Mouse (Mus musculus) lung, adult 2 months (tissue): ENCODE results near the gene Racgap1. TPM values are rescaled to one million over a fixed set of nuclear protein-coding genes. Genes with fewer than 3 reads are reported as not detected.

ENCODE experiments used
- DNase-seq: peaks from one replicate; pipeline ENCODE4 v3.0.0; 2022
- H3K4me1 ChIP-seq: fragments of 200-500 bp; 2 replicates; pipeline ENCODE4 v1.6.1; 2011; ENCODE audit warnings: low read length; ENCODE audit not compliant: control insufficient read depth, insufficient read depth
- H3K4me3 ChIP-seq: fragments of 200-500 bp; replicated peaks from 2 replicates; pipeline ENCODE3; 2011; ENCODE audit warnings: low read depth, mild to moderate bottlenecking, control low read depth, low read length; ENCODE audit errors: extremely low read depth
- CTCF ChIP-seq: fragments of 200-500 bp; IDR thresholded peaks from 2 replicates; pipeline ENCODE4 v1.5.1; 2011; ENCODE audit warnings: mild to moderate bottlenecking, low read length, control low read depth; ENCODE audit not compliant: insufficient read depth
- POLR2A ChIP-seq: fragments of 200-500 bp; IDR thresholded peaks from 2 replicates; pipeline ENCODE4 v1.6.1; 2011; ENCODE audit warnings: low read depth, mild to moderate bottlenecking, control low read depth, low read length, borderline replicate concordance; ENCODE audit errors: extremely low read depth
- WGBS: fragments of 180-500 bp; shearing (Covaris S2); methylation state at CpG from one replicate; pipeline ENCODE4 v1.1.7; 2018; 5-methylcytosine and 5-hydroxymethylcytosine counted together
- polyA plus RNA-seq: library from polyadenylated mRNA; depleted of rRNA; stranded (reverse); fragments of >200 nt; gene quantifications from 2 replicates; pipeline ENCODE4 v1.2.3, GENCODE M21; 2012

Gene Racgap1
- polyA plus RNA-seq, 1 experiment = 4.9 TPM

DNA sequence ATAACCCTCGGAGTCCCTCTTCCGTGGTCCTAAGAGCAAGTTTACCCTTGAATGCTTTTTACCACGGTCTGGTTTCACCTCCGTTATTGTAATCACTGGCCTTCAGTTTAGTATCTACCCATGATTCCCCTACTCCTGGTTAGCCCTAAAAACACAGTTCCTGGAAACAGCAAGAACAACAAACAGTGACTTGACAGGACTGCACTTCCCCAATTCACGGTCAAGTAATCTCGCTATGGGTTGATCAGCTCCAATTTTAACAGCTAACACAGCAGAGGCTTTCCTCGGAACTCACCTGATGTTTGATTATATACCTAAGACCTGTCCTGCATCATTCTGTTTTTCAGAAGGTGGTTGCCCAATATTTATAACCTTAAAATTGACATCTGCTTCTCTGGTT is 16.8 kb downstream of the Racgap1 start:
- DNase-seq = no peak
- Histone ChIP-seq H3K4me3 (no peak overlapping the region), H3K4me1 (no peaks in the 10 kb centered on the region)
- 86% methylated on average over 7 of the region's 7 CpGs for WGBS
- TF ChIP-seq CTCF = no peak
- TF ChIP-seq POLR2A = no peak

GRCm38 (mm10) chr15:99631618-99632017 is 19.8 kb downstream of the Racgap1 start:
- Histone ChIP-seq H3K4me3 (no peak overlapping the region), H3K4me1 (no peaks in the 10 kb centered on the region)
- DNase-seq = no peak
- TF ChIP-seq POLR2A (no peak), CTCF (no peak)

DNA sequence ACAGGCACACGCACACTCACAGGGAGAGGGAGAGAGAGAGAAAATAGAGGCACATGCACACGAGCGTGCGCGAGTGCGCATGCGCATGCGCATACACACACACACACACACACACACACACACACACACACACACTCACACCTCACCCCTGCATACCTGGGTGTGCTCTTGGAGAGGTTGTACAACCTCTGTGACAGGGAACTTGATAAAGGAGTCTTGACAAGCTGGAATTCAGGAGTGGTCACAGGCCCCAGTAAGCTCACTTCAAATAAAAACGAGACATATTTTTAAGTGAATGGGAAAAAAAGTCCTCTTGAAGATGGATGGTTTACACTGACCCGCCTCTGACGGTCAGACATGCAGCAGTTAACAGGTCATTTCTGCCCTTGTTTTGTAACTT is 29.4 kb downstream of the Racgap1 start:
- WGBS = 79% methylated on average over 11 of the region's 11 CpGs
- Histone ChIP-seq H3K4me3 (no peak overlapping the region), H3K4me1 (no peaks in the 10 kb centered on the region)
- no peak for DNase-seq
- TF ChIP-seq POLR2A (no peak), CTCF (no peak)

- TF ChIP-seq POLR2A = no peak
- no peak for TF ChIP-seq CTCF
- no peak overlapping the region for H3K4me3 ChIP-seq
- DNase-seq = no peak
- WGBS = 72% methylated on average over 4 of the region's 4 CpGs
- peaks cover 3% of the 10 kb centered on the region for H3K4me1 ChIP-seq
These were observed 31.6 kb downstream of the Racgap1 start for GRCm38 (mm10) chr15:99619821-99620220.

GRCm38 (mm10) chr15:99618595-99618994 is 32.9 kb downstream of the Racgap1 start:
- no peak for DNase-seq
- TF ChIP-seq CTCF (no peak), POLR2A (no peak)
- WGBS = 82% methylated on average over 3 of the region's 3 CpGs
- Histone ChIP-seq H3K4me1 (peaks cover 5% of the 10 kb centered on the region), H3K4me3 (no peak overlapping the region)

DNA sequence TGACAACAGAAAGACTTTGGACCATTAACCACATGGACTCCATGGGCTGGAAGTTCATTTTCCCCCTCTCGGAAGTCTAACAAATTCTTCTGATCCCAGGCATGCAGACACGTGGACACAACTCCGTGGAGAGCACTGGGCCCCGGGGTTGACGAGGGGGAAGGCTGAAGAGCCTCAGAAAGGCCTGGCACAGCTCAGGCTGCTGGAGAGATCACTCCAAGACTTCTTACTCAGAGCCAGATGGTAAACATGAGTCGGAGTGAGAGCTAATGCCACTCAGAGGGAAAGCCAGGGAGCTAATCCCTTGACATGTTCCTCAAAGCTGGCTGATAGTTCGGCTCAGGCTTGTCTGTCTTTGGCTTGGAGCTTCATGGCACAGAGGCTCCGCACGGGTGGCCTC is 36.2 kb downstream of the Racgap1 start:
- Histone ChIP-seq H3K4me3 (no peak overlapping the region), H3K4me1 (peaks cover 5% of the 10 kb centered on the region)
- WGBS = 28% methylated on average over 9 of the region's 9 CpGs
- peak; percentile 37 for DNase-seq
- TF ChIP-seq POLR2A (no peak), CTCF (no peak)

- 8% methylated on average over 12 of the region's 12 CpGs for WGBS
- Histone ChIP-seq H3K4me3 (no peak overlapping the region), H3K4me1 (peaks cover 5% of the 10 kb centered on the region)
- TF ChIP-seq POLR2A = no peak
- DNase-seq = no peak
These were observed 36.7 kb downstream of the Racgap1 start for GRCm38 (mm10) chr15:99614753-99615152.

DNA sequence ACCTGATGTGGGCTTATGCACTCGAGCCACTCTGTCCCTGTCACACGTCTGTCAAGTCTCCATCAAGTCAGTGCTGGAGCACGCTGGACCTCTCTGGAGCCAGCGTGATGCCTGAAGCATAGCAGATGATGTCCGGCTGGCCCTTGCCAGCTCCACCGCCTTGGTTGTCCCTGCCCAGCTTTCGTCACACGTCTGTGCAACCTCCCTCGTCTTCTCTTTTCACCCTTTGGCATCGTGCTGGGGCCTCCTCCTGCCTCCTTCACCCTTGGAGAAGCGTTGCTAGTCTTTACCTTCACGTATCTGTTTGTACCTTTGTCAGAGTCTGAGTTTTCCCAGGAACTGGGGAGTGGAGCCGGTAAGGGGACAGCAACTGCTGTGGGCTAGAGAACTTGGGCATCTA is 37.2 kb downstream of the Racgap1 start:
- Histone ChIP-seq H3K4me1 (peaks cover 5% of the 10 kb centered on the region), H3K4me3 (no peak overlapping the region)
- TF ChIP-seq CTCF (no peak), POLR2A (no peak)
- no peak for DNase-seq
- WGBS = 59% methylated on average over 13 of the region's 13 CpGs

GRCm38 (mm10) chr15:99611563-99611962 is 39.9 kb downstream of the Racgap1 start:
- peaks cover 5% of the 10 kb centered on the region for H3K4me1 ChIP-seq
- DNase-seq = no peak
- no peak overlapping the region for H3K4me3 ChIP-seq
- 69% methylated on average over 7 of the region's 7 CpGs for WGBS
- TF ChIP-seq CTCF = no peak
- no peak for TF ChIP-seq POLR2A

DNA sequence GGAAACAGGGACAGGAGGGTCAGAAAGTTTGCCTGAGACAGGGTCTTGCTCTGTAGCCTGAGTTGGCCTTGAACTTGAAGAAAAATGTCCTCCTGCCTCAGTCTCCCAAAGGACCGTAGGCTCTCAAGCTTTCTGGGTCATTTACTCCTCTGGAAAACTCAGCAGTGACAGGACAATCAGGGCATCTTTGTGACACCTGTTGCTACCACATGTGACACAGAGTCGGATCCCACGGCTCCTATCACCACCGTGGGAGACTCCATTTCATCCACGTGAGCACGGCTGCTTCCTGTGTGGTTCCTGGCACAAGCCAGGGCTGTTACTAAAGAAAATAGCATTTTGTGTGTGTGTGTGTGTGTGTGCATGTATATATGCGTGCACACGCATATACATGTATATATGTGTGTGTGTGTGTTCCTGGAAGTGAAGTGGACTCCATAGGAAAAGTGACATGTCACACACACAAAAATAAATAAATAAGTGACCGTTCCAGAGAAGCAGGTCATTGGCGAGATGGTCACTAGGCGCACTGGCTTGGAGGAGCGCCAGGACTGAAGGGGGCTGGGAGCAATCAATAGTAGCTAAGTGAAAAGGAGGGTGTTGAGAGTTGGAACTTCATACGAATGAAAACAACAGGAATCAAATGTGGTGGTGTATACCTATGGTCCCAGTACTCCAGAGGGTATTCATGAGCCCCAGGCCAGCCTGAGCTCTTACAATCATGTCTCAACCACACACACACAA is 42.9 kb downstream of the Racgap1 start:
- WGBS = 73% methylated on average over 13 of the region's 13 CpGs
- Histone ChIP-seq H3K4me3 (no peak overlapping the region), H3K4me1 (no peaks in the 10 kb centered on the region)
- no peak for DNase-seq
- TF ChIP-seq POLR2A = no peak
- no peak for TF ChIP-seq CTCF

DNA sequence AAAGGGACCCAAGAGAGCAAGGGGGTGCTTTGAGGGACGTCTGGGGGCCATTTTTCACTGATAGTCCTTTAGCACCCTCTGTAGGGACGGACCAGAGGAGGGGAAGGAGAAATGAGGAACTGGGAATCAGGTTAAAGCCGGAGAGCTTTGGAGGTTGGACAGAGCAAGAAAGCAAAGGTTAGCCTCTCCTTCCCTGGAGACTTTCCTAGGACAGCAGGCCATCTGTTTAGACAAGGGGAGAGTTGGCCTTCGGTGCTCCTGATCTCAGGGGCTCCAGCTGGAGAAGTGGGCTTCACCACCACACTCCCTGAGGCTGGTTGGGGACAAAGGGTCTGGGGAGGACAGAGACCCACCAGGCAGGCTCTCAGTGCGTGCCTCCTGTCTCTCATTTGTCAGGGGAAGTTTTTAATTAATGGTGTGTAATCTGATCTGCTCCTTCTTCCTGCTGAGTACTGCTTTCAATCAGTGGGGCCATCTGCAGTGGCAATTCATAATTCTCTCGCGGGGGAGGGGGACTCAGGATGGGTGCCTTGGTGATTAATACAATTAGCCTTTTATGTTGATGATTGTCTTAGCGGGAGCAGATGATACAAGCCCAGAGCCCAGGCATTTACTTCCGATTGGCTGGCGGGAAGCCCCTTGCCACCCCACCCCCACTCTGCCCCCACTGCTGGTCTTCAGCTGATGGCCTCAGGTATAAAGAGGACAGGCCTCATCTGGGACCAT is 43.9 kb downstream of the Racgap1 start:
- DNase-seq = no peak
- no peaks in the 10 kb centered on the region for H3K4me1 ChIP-seq
- H3K4me3 ChIP-seq = no peak overlapping the region
- no peak for TF ChIP-seq CTCF
- no peak for TF ChIP-seq POLR2A
- WGBS = 38% methylated on average over 10 of the region's 10 CpGs
